ENCODE assay signal across 8 mouse cellular contexts in genomic region chr10:94931961-94932832, GRCm38 (mm10). TPM values are rescaled to one million over a fixed set of nuclear protein-coding genes. Genes with fewer than 3 reads are reported as not detected.
DNase-seq lines count a peak whose midpoint lies in the region; ATAC-seq lines count a peak whose summit lies in the region.

No protein-coding gene starts in this region.

- peak; percentile 64 to 69 for DNase-seq in kidney, postnatal 25 days
- DNase-seq in skeletal muscle tissue, adult 2 months (ENCODE audit: low read depth, low spot score), result peak; percentile 45
- DNase-seq in midbrain, embryonic 10.5 days (ENCODE audit: low spot score), result no peak
- no peak for DNase-seq in cerebellum, postnatal 4 days (ENCODE audit: low spot score in 2 of 2)

- WGBS in midbrain, embryonic 12.5 days, result 72% methylated on average over 9 of the region's 9 CpGs
- 69% methylated on average over 9 of the region's 9 CpGs for WGBS in midbrain, embryonic 16.5 days
- 27% methylated on average over 9 of the region's 9 CpGs for WGBS in heart, embryonic 12.5 days
- WGBS in midbrain, embryonic 15.5 days, result 64% methylated on average over 9 of the region's 9 CpGs
- WGBS in midbrain, embryonic 10.5 days, result 75% methylated on average over 9 of the region's 9 CpGs

- H3K4me2 ChIP-seq in midbrain, embryonic 12.5 days (replicated peaks), result no peak overlapping the region
- H3K4me2 ChIP-seq in midbrain, embryonic 16.5 days (ENCODE audit: low read length), result no peak overlapping the region
- 0 out of 2 replicates have a peak overlapping the region, but pooled peaks have one; percentile 1 for H3K4me2 ChIP-seq in heart, embryonic 12.5 days
- no peak overlapping the region for H3K4me2 ChIP-seq in midbrain, embryonic 15.5 days

- no peak overlapping the region for H3K9ac ChIP-seq in midbrain, embryonic 12.5 days (replicated peaks)
- no peak overlapping the region for H3K9ac ChIP-seq in midbrain, embryonic 16.5 days (ENCODE audit: low read depth, low read length)
- H3K9ac ChIP-seq in heart, embryonic 12.5 days, result no peak overlapping the region
- no peak overlapping the region for H3K9ac ChIP-seq in midbrain, embryonic 15.5 days

- H3K4me3 ChIP-seq in midbrain, embryonic 12.5 days, result no peak overlapping the region
- H3K4me3 ChIP-seq in midbrain, embryonic 16.5 days (ENCODE audit: low read depth, low read length), result no peak overlapping the region
- H3K4me3 ChIP-seq in heart, embryonic 12.5 days, result no peak overlapping the region
- no peak overlapping the region for H3K4me3 ChIP-seq in midbrain, embryonic 15.5 days
- H3K4me3 ChIP-seq in midbrain, embryonic 10.5 days, result no peak overlapping the region

- H3K4me1 ChIP-seq in midbrain, embryonic 12.5 days, result peaks cover 27% of the 10 kb centered on the region
- H3K4me1 ChIP-seq in midbrain, embryonic 16.5 days (ENCODE audit: control insufficient read depth, insufficient read depth, low read length), result peaks cover 18% of the 10 kb centered on the region
- H3K4me1 ChIP-seq in heart, embryonic 12.5 days (replicated peaks), result peaks cover 20% of the 10 kb centered on the region
- peaks cover 17% of the 10 kb centered on the region for H3K4me1 ChIP-seq in midbrain, embryonic 15.5 days
- H3K4me1 ChIP-seq in midbrain, embryonic 10.5 days, result peaks cover 28% of the 10 kb centered on the region

- no peak for ATAC-seq in midbrain, embryonic 12.5 days (ENCODE audit: low FRiP score, low read depth)
- ATAC-seq in midbrain, embryonic 16.5 days, result no peak
- peak; percentile 93 for ATAC-seq in heart, embryonic 12.5 days (ENCODE audit: insufficient number of reproducible peaks, low FRiP score)
- no peak for ATAC-seq in midbrain, embryonic 15.5 days (replicated peaks)

- H3K36me3 ChIP-seq in midbrain, embryonic 12.5 days, result no peaks in the 10 kb centered on the region
- no peaks in the 10 kb centered on the region for H3K36me3 ChIP-seq in midbrain, embryonic 16.5 days (ENCODE audit: control insufficient read depth, insufficient read depth, low read length)
- no peaks in the 10 kb centered on the region for H3K36me3 ChIP-seq in heart, embryonic 12.5 days
- no peaks in the 10 kb centered on the region for H3K36me3 ChIP-seq in midbrain, embryonic 15.5 days (replicated peaks)
- peaks cover 9% of the 10 kb centered on the region; the same call in 1 of the 2 replicates for H3K36me3 ChIP-seq in midbrain, embryonic 10.5 days

- H3K27me3 ChIP-seq in midbrain, embryonic 12.5 days, result no peaks in the 10 kb centered on the region; the same call in 1 of the 2 replicates
- H3K27me3 ChIP-seq in midbrain, embryonic 16.5 days (ENCODE audit: control insufficient read depth, insufficient read depth, low read depth, low read length), result no peaks in the 10 kb centered on the region
- no peaks in the 10 kb centered on the region for H3K27me3 ChIP-seq in heart, embryonic 12.5 days (replicated peaks)
- H3K27me3 ChIP-seq in midbrain, embryonic 15.5 days (replicated peaks), result no peaks in the 10 kb centered on the region
- peaks cover 3% of the 10 kb centered on the region; the same call in 1 of the 2 replicates for H3K27me3 ChIP-seq in midbrain, embryonic 10.5 days (ENCODE audit: low read depth, poor library complexity, severe bottlenecking)

- H3K9me3 ChIP-seq in midbrain, embryonic 12.5 days, result no peaks in the 10 kb centered on the region
- no peaks in the 10 kb centered on the region for H3K9me3 ChIP-seq in midbrain, embryonic 16.5 days (replicated peaks; ENCODE audit: control insufficient read depth, low read length, poor library complexity, severe bottlenecking)
- no peaks in the 10 kb centered on the region for H3K9me3 ChIP-seq in heart, embryonic 12.5 days (replicated peaks)
- no peaks in the 10 kb centered on the region for H3K9me3 ChIP-seq in midbrain, embryonic 15.5 days
- no peaks in the 10 kb centered on the region for H3K9me3 ChIP-seq in midbrain, embryonic 10.5 days (replicated peaks)

- H3K27ac ChIP-seq in midbrain, embryonic 12.5 days (replicated peaks), result 0 out of 2 replicates have a peak overlapping the region, but pooled peaks have one; percentile 25
- H3K27ac ChIP-seq in midbrain, embryonic 16.5 days (ENCODE audit: low read length), result no peak overlapping the region
- H3K27ac ChIP-seq in heart, embryonic 12.5 days (ENCODE audit: poor library complexity, severe bottlenecking), result peak overlapping the region; percentile 70
- H3K27ac ChIP-seq in midbrain, embryonic 15.5 days, result no peak overlapping the region
- no peak overlapping the region for H3K27ac ChIP-seq in midbrain, embryonic 10.5 days (replicated peaks)

RNA-seq across cellular contexts. Expression of gene Plxnc1, which starts 12.4 kb away (rescaled TPM):
- 6.8 and 7.0 TPM in 2 replicates for polyA plus RNA-seq in midbrain, embryonic 12.5 days (2016; fragmentation: Nextera tagmentation; extraction: Ambion mirVana)
- polyA plus RNA-seq in midbrain, embryonic 16.5 days (2015; fragmentation: Nextera tagmentation; extraction: Ambion mirVana), result 14.6 and 15.4 TPM in 2 replicates
- 6.7 and 8.5 TPM in 2 replicates for polyA plus RNA-seq in heart, embryonic 12.5 days (2016; fragmentation: Nextera tagmentation; extraction: Ambion mirVana)
- polyA plus RNA-seq in midbrain, embryonic 15.5 days (2015; fragmentation: Nextera tagmentation; extraction: Ambion mirVana), result 17.8 and 18.2 TPM in 2 replicates
- 2.2 and 2.7 TPM in 2 replicates for polyA plus RNA-seq in midbrain, embryonic 10.5 days (2016; fragmentation: Nextera tagmentation; extraction: Ambion mirVana)

Comparison
In these comparisons a context has a peak if more than half of its experiments do, and no peak if none do; other contexts are left out.
1. H3K27ac ChIP-seq: peak in midbrain, embryonic 12.5 days (single experiment) and heart, embryonic 12.5 days (single experiment); none in midbrain, embryonic 16.5 days (single experiment), midbrain, embryonic 15.5 days (single experiment) and midbrain, embryonic 10.5 days (single experiment).
2. DNase-seq: peak in kidney, postnatal 25 days (2 of 2) and skeletal muscle tissue, adult 2 months (single experiment); none in midbrain, embryonic 10.5 days (single experiment) and cerebellum, postnatal 4 days (0 of 2).